Mouse (Mus musculus): ENCODE data around the gene Sumo3.

Sumo3 gene

DNA sequence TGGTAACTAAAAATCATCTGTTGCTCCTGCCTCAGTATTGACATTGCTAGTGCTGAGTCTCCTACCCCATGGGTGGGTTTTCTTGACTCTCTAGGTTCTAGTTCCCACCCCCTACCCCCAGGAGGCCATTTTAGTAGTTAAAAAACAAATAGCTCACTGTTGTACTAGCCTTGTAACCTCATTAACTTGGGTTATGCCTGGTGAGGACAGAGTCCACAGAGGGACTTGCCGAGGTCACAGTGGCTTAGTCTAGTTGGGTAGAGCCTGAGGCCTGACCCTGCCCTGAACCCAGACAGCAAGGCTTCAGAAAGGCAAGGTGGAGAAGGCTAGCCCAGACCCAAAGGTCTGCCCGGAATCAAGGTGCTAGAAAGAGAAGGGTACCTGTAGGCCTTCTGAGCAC is 17.9 kb upstream of the Sumo3 start:
- DNase-seq (ENCODE audit: low read depth in 2 of 2, low spot score in 2 of 2): no peak

- no peak for DNase-seq (ENCODE audit: low read depth in 2 of 2, low spot score in 2 of 2)
Measured at GRCm38 (mm10) chr10:77589117-77589516, 16.8 kb upstream of the Sumo3 start.

DNA sequence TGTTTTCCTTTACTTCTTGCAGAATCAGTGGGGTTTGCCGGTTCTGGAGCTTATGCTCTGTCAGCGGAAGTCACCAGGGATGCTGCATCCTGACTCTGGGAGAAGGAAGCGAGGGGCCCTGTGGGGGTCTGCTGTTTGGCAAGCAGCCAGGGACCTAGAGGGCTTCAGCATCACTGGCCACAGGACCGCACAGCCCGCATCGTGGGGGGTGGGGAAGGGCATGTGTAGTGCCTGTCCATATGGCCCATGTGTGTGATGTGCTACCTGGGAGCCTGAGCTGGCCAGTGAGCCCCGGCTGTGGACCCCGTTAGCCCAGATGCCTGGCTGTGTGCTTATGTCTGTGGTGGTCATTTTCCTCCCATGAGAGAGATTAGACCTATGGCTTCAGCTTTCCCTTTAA is 16.1 kb upstream of the Sumo3 start:
- no peak for DNase-seq (ENCODE audit: low read depth in 2 of 2, low spot score in 2 of 2)

GRCm38 (mm10) chr10:77590812-77591211 is 15.1 kb upstream of the Sumo3 start:
- peak; percentile 52 to 72 for DNase-seq (ENCODE audit: low read depth in 2 of 2, low spot score in 2 of 2)

GRCm38 (mm10) chr10:77591546-77591945 is 14.4 kb upstream of the Sumo3 start:
- DNase-seq (ENCODE audit: low read depth in 2 of 2, low spot score in 2 of 2): no peak

DNA sequence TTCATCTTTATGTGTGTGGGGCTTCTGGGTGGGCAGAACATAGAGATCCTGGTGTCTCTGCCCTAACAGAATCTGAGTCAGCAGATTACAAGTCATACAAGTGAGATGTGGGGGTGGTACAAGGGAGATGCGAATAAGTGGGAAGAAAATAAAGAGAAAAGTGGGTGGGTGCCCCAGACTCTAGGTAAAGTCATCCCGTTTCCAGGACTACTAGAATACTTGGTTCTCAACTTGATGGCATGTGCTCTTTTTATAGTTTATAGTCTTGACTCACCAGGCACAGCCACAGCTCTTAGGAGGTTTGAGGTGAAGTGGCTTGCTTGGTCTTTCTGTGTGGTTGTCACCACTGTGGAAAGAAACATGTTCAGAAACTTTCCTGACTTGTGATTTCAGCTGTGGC is 9.8 kb upstream of the Sumo3 start:
- no peak for DNase-seq (ENCODE audit: low read depth in 2 of 2, low spot score in 2 of 2)

DNA sequence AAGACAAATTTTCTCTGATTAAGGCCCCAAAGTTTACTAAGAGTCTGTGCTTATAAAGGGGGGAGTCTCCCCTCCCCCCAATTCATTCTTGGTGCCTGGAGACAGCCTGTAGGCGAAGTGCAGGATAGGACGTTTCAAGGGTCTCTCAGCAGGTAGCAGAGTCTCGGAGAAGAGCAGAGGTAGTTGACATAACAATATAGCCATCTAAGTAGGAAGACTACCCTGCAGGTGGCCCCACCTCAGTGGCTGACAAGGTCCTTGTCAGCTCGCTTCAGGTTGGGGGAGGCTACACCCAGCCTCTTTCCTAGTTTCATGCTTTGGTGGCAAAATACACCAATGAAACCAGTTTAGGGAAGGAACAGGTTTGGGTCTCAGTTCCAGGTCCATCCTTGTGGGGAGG is 2.9 kb upstream of the Sumo3 start:
- DNase-seq (ENCODE audit: low read depth in 2 of 2, low spot score in 2 of 2): no peak

DNA sequence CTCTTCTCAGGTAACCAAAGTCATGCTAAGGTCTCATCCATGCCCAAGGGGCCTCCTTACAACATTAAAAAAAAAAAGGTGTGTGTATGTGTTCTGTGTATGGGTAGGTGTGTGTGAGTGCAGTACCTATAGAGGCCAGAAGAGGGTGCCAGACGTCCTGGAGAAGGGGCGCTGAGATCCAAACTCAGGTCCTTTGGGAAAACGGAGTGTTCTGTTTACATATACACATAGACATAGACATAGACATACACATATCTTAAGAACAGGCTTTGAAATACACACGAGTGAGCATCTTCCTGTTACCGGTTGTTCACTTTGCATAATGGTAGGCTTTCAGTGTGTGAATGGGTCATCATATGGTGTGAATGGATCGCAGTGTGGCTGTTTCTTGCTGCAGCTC is 1.8 kb upstream of the Sumo3 start:
- DNase-seq (ENCODE audit: low read depth in 2 of 2, low spot score in 2 of 2): no peak

DNA sequence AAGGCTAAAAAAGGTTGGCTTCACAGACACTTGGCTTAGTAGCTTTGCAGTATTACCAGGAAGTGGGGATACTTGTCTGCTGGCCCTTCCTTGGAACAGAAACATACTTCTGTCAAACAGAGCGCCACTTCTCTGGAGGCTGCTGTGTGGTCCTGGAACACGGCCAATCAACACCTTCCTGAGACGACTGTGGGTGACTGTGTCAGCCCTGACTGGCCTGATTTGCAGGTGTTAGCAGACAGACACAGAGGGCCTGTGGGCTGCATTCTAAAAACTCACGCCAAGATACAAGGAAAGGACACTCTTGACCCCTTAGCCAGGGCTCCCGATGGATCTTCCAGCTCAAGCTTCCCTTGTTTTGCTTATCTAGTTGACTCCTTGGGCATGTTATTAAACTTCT is 939 bp upstream of the Sumo3 start:
- no peak for DNase-seq (ENCODE audit: low read depth in 2 of 2, low spot score in 2 of 2)

GRCm38 (mm10) chr10:77605368-77605767 is 529 bp upstream of the Sumo3 start:
- DNase-seq (ENCODE audit: low read depth in 2 of 2, low spot score in 2 of 2): peak in 1 of 2 experiments; percentile 28

- DNase-seq (ENCODE audit: low read depth in 2 of 2, low spot score in 2 of 2): peak; percentile 53 to 58
Measured at GRCm38 (mm10) chr10:77606855-77607254, 958 bp downstream of the Sumo3 start.

GRCm38 (mm10) chr10:77607441-77607840 is 1.5 kb downstream of the Sumo3 start:
- DNase-seq (ENCODE audit: low read depth in 2 of 2, low spot score in 2 of 2): no peak

- DNase-seq (ENCODE audit: low read depth in 2 of 2, low spot score in 2 of 2): no peak
Measured at GRCm38 (mm10) chr10:77608589-77608988, 2.7 kb downstream of the Sumo3 start.

GRCm38 (mm10) chr10:77610221-77610961 is 4.5 kb downstream of the Sumo3 start:
- DNase-seq (ENCODE audit: low read depth in 2 of 2, low spot score in 2 of 2): no peak

- no peak for DNase-seq (ENCODE audit: low read depth in 2 of 2, low spot score in 2 of 2)
Measured at GRCm38 (mm10) chr10:77613409-77613808, 7.5 kb downstream of the Sumo3 start.

DNA sequence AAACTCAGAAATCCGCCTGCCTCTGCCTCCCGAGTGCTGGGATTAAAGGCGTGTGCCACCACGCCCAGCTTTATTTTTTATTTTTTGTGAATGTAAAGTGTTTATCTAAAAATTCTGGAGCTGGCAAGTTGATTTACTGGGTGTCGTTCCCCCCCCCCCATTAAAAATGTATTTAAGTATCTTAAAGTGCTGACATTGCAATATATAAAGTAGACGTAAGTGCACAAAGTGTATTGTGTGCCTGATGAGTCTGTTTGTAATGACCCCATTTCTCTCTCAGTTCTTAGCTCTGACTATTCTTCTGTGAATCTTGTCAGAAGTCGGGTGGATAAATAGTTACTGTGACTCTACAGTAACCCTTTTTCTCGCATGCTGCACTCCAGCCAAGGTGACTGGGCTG is 9.8 kb downstream of the Sumo3 start:
- no peak for DNase-seq (ENCODE audit: low read depth in 2 of 2, low spot score in 2 of 2)

GRCm38 (mm10) chr10:77616166-77616565 is 10.3 kb downstream of the Sumo3 start:
- no peak for DNase-seq (ENCODE audit: low read depth in 2 of 2, low spot score in 2 of 2)

DNA sequence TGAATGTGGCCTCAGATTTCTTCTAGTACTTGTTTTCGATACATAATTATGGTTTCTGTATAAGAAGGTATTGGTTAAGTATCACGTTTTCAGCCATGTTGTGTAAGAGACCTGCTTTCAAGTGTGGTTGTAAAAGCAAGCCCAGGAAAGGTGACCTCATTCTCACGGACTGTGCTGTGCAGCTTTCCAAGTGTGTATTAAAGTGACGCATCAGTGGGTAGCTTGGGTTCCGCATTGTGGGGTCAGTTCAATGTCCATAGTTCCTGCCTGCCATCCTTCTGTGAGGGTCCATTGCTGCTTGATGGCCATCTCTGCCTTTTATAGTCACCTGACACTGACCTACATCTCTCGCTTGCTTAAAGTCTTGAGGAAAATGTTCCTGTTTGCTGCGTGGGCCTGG is 11.0 kb downstream of the Sumo3 start:
- DNase-seq (ENCODE audit: low read depth in 2 of 2, low spot score in 2 of 2): no peak

DNA sequence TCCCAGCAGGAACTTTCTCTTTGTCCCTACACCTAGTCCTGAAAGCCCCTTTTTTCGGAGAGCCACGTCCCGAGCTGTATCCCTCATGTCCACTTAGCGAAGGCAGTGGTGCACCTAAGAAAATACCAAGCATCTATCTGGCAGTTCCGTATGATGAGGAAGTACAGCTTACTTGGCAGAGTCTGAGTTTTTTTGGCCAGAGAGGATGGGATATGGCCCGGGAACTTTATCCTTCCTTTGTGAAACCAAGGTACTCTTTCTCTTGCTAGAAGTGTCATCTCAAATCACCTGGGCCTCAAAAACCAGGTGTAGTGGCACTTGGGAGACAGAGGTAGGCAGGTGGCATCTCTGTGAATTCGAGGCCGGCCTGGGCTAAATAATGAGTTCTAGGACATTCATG is 15.6 kb downstream of the Sumo3 start:
- DNase-seq (ENCODE audit: low read depth in 2 of 2, low spot score in 2 of 2): no peak

DNA sequence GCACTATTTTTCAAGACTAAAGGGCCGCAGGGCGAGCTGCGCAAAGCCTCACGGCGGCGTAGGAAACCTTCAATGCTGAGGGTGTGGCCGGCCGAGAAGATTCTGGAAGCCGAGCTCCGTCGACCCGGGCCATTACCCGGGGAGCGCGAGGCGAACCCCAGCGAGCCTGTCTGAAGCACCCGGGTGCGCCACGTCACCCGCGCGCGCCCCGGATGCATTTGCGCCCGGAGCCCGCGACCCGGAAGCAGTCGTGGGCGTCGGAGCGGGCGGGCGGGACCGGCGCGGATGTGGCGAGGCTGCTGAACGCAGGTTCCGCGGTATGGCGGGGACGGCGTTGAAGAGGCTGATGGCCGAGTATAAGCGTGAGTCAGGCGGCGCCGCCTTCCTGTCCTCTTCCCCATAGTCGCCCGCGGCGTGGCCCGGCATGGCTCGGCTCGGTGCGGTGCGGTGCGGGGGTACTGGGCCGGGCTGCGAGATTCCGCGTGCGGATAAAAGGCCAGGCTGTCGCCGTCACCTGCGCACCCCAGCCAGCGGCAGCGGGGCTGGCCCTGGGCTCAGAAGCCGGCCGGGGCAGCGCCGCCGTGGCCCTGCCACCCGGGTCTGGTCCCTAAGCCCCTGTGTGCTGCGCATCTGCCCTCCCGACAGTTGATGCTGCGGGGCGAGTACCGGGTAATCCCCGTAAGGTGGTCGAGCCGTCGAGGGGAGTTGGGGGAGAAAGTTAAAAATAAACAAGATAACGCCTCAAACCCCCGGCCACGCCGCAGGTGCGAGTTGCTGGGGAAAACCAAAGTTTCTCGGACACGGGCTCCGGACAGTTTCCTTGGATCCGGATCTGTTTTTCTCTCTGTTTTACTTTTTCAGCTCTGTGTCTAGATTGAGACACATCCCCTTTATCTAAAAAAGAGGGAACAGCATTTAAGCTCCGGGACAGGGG is 16.4 kb downstream of the Sumo3 start, which contains the start of gene Ube2g2:
Ube2g2 (plus strand) TSS at position 221 of the 934 bp plus-strand sequence.
- DNase-seq (ENCODE audit: low read depth in 2 of 2, low spot score in 2 of 2): peak; percentile 91 to 94

GRCm38 (mm10) chr10:77623069-77623492 is 17.2 kb downstream of the Sumo3 start:
- DNase-seq (ENCODE audit: low read depth in 2 of 2, low spot score in 2 of 2): no peak
